Mouse (Mus musculus) limb, embryonic 11.5 days (tissue): ENCODE measurements around the gene Samd4. TPM values are rescaled to one million over a fixed set of nuclear protein-coding genes. Genes with fewer than 3 reads are reported as not detected.
A peak's percentile ranks its signal among the peaks of the same experiment; 100 is the strongest.

ENCODE experiments used
- ATAC-seq: fragments of 200-750 bp; cut with Nextera tagmentation; 2 replicates; pipeline ENCODE4 v1.8.0; 2017; ENCODE audit warnings: low read depth; ENCODE audit not compliant: insufficient number of reproducible peaks, low FRiP score, low TSS enrichment
- DNase-seq: peaks from one replicate; pipeline ENCODE4 v3.0.0-alpha.2; 2015; ENCODE audit warnings: low spot score
- H3K27ac ChIP-seq: fragments of 300-500 bp; sonication (generic); replicated peaks from 2 replicates; pipeline ENCODE4 v1.5.1; 2014; ENCODE audit warnings: low read depth, mild to moderate bottlenecking, low read length
- H3K27me3 ChIP-seq: fragments of 300-500 bp; sonication (generic); 2 replicates; pipeline ENCODE4 v1.6.1; 2014; ENCODE audit warnings: mild to moderate bottlenecking, low read length, mixed read lengths; ENCODE audit not compliant: control insufficient read depth, insufficient read depth
- H3K36me3 ChIP-seq: fragments of 300-500 bp; sonication (generic); 2 replicates; pipeline ENCODE4 v1.6.1; 2014; ENCODE audit warnings: mild to moderate bottlenecking, low read length, moderate library complexity, mixed read lengths; ENCODE audit not compliant: control insufficient read depth, insufficient read depth
- H3K4me1 ChIP-seq: fragments of 300-500 bp; sonication (generic); 2 replicates; pipeline ENCODE4 v1.6.1; 2014; ENCODE audit warnings: low read length, mixed read lengths; ENCODE audit not compliant: control insufficient read depth, insufficient read depth
- H3K4me2 ChIP-seq: fragments of 300-500 bp; sonication (generic); 2 replicates; pipeline ENCODE4 v1.6.1; 2014; ENCODE audit warnings: low read depth, mild to moderate bottlenecking, moderate library complexity; ENCODE audit not compliant: severe bottlenecking
- H3K4me3 ChIP-seq: fragments of 300-500 bp; sonication (generic); 2 replicates; pipeline ENCODE4 v1.5.1; 2014; ENCODE audit warnings: low read depth, low read length
- H3K9ac ChIP-seq: fragments of 300-500 bp; sonication (generic); 2 replicates; pipeline ENCODE4 v1.6.1; 2014; ENCODE audit warnings: mild to moderate bottlenecking, low read length
- H3K9me3 ChIP-seq: fragments of 300-500 bp; sonication (generic); 2 replicates; pipeline ENCODE4 v1.6.1; 2016; ENCODE audit warnings: low read length; ENCODE audit not compliant: control insufficient read depth
- WGBS: fragments of 180-500 bp; shearing (Covaris S2); extraction: QIAGEN DNeasy Blood & Tissue Kit; methylation state at CpG from one replicate; pipeline ENCODE4 v1.1.7; 2014; 5-methylcytosine and 5-hydroxymethylcytosine counted together
- polyA plus RNA-seq: library from polyadenylated mRNA; unstranded; fragments of >200 nt; fragmentation: Nextera tagmentation; extraction: Ambion mirVana; gene quantifications from 2 replicates; pipeline ENCODE4 v1.2.1, GENCODE M21; 2014

Samd4 gene
- polyA plus RNA-seq, 1 experiment from 2014 or later: 3.0 TPM

- DNase-seq (peak; percentile 44), ATAC-seq (no peak)
- no peak overlapping the region for H3K4me3 ChIP-seq
- H3K4me1 ChIP-seq: 0 out of 2 replicates have a peak, but pooled peaks cover 3% of the 10 kb centered on the region
- H3K9ac ChIP-seq: no peak overlapping the region
- no peaks in the 10 kb centered on the region for H3K27me3 ChIP-seq
- WGBS: 22% methylated on average over 3 of the region's 3 CpGs
- H3K4me2 ChIP-seq: no peak overlapping the region
- no peaks in the 10 kb centered on the region for H3K36me3 ChIP-seq
- H3K27ac ChIP-seq: no peak overlapping the region
- no peaks in the 10 kb centered on the region for H3K9me3 ChIP-seq
Observed at GRCm38 (mm10) chr14:47004161-47004560, 121.5 kb downstream of the Samd4 start.

DNA sequence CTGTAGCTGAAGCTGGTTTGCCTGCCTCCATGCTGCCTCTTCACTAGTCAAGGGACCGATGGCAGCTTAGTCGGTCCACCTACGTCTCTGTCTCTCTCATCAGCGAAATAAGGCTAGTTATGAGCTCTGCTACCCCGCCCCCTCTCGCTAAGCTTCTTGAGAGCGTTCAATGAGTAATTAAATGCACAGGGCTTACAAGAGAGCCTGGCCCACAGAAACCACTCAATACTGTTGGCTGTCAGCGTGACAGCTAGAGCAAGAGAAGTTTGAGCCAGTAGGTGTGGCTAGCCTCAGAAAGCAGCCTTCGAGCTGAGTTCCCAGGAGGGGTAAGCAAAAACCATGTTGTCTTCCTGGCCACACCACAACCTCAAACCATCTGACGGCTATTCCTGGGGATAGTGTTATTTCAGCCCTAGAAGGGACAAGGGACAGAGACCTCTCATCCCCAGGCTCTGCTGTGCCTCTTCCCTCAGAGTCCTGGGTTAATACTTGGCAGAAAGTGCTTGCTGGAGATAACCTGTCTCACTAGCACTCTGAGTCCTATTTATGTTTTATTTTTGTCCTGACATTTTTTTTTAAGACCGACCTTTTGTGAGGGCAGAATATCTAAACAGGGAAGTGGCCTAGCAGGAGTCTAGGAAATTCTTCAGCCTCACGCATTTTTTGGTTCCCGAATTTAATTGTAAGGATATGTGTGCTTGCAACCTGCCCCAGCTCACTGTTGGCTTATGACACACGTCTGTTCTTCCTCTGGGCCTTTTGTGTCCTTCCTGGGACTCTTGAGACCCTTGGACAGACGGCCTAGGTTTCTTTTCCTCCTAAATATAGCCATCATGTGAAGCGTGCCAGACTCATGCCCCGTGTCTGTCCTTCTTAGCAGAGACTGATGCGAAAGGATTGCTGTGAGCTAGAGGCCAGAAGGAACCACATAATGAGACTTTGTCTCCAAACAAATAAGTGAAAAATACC, 128.8 kb downstream of the Samd4 start:
- Histone ChIP-seq H3K4me3 (no peak overlapping the region), H3K36me3 (no peaks in the 10 kb centered on the region), H3K27ac (no peak overlapping the region), H3K27me3 (no peaks in the 10 kb centered on the region), H3K4me1 (0 out of 2 replicates have a peak, but pooled peaks cover 4% of the 10 kb centered on the region), H3K4me2 (no peak overlapping the region), H3K9ac (no peak overlapping the region), H3K9me3 (no peaks in the 10 kb centered on the region)
- WGBS: 75% methylated on average over 18 of the region's 18 CpGs
- DNase-seq (no peak), ATAC-seq (no peak)

DNA sequence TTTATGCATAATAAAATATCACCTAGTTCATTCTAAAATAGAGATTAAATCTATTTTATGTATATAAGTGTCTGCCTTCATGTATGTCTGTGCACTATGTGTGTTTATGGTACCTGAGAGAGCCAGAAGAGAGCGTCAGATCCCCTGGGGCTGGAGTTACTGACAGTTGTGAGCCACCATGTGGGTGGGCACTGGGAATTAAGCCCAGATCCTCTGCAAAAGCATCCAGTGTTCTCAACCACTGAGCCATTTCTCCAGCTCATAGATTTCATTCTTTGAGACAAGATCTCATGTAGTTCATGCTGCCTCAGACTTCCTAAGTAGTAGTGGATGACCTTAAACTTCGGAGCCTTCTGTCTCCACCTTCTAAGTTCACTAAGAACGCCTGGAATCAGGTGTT, 133.0 kb downstream of the Samd4 start:
- Histone ChIP-seq H3K9me3 (no peaks in the 10 kb centered on the region), H3K4me2 (no peak overlapping the region), H3K4me1 (0 out of 2 replicates have a peak, but pooled peaks cover 4% of the 10 kb centered on the region), H3K27me3 (no peaks in the 10 kb centered on the region), H3K9ac (no peak overlapping the region), H3K4me3 (no peak overlapping the region), H3K27ac (no peak overlapping the region), H3K36me3 (no peaks in the 10 kb centered on the region)
- 91% methylated on average over 3 of the region's 3 CpGs for WGBS
- no peak for DNase-seq
- no peak for ATAC-seq

DNA sequence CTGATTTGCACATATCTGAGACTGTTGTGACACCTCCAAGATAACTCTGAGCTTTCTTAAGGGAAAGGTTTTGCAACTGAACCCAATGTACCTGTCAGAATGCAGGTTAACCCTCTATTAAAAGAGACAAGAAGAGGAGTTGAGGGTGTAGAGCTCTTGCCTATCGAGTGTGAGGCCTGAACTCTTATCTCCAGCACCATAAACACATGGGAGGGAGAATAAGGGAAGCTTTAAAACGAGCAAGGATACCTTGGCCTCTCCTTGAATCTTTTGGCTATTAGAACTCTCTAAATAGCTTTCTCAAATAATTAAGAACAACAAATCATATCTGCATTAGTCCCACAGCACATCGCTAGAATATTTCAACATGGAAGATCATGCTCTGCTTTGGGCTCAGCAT, 135.0 kb downstream of the Samd4 start:
- no peaks in the 10 kb centered on the region for H3K27me3 ChIP-seq
- H3K9ac ChIP-seq: no peak overlapping the region
- no peaks in the 10 kb centered on the region for H3K36me3 ChIP-seq
- no peaks in the 10 kb centered on the region for H3K9me3 ChIP-seq
- H3K4me1 ChIP-seq: no peaks in the 10 kb centered on the region
- ATAC-seq: no peak
- H3K27ac ChIP-seq: no peak overlapping the region
- WGBS: 81% methylated on average over 3 of the region's 3 CpGs
- no peak overlapping the region for H3K4me2 ChIP-seq
- DNase-seq: no peak
- H3K4me3 ChIP-seq: no peak overlapping the region

GRCm38 (mm10) chr14:47020886-47021285, 138.2 kb downstream of the Samd4 start:
- Histone ChIP-seq H3K4me1 (no peaks in the 10 kb centered on the region), H3K27me3 (no peaks in the 10 kb centered on the region), H3K9me3 (no peaks in the 10 kb centered on the region), H3K9ac (no peak overlapping the region), H3K4me2 (no peak overlapping the region), H3K4me3 (no peak overlapping the region), H3K36me3 (no peaks in the 10 kb centered on the region), H3K27ac (no peak overlapping the region)
- ATAC-seq (no peak), DNase-seq (no peak)
- 59% methylated on average over 10 of the region's 10 CpGs for WGBS

DNA sequence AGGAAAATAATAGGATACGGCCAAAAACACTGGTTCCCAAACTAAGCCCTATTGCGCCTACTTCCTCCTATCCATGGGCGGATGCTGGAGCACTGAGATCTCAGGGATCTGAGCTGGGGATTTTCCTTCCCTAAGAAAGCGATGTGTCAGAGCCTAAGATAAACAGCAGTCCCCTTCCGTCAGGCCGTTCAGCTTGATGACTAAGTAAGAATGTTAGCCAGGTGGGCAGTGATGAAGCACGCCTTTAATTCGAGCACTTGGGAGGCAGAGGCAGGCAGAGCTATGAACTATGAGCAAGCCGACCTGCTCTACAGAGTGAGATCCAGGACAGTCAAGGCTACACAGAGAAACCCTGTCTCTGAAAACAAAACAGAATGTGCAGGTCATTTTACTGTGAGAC, 140.9 kb downstream of the Samd4 start:
- Histone ChIP-seq H3K27ac (no peak overlapping the region), H3K9ac (no peak overlapping the region), H3K9me3 (no peaks in the 10 kb centered on the region), H3K27me3 (no peaks in the 10 kb centered on the region), H3K4me3 (no peak overlapping the region), H3K4me2 (no peak overlapping the region), H3K36me3 (no peaks in the 10 kb centered on the region), H3K4me1 (no peaks in the 10 kb centered on the region)
- no peak for DNase-seq
- 91% methylated on average over 9 of the region's 9 CpGs for WGBS
- no peak for ATAC-seq

GRCm38 (mm10) chr14:47027431-47028118, 144.9 kb downstream of the Samd4 start:
- Histone ChIP-seq H3K36me3 (no peaks in the 10 kb centered on the region), H3K9ac (no peak overlapping the region), H3K4me3 (no peak overlapping the region), H3K4me2 (no peak overlapping the region), H3K4me1 (no peaks in the 10 kb centered on the region), H3K9me3 (no peaks in the 10 kb centered on the region), H3K27me3 (no peaks in the 10 kb centered on the region), H3K27ac (no peak overlapping the region)
- ATAC-seq (no peak), DNase-seq (no peak)
- 72% methylated on average over 6 of the region's 6 CpGs for WGBS

GRCm38 (mm10) chr14:47031542-47031941, 148.9 kb downstream of the Samd4 start:
- Histone ChIP-seq H3K27me3 (no peaks in the 10 kb centered on the region), H3K4me1 (no peaks in the 10 kb centered on the region), H3K9me3 (no peaks in the 10 kb centered on the region), H3K4me2 (no peak overlapping the region), H3K27ac (no peak overlapping the region), H3K9ac (no peak overlapping the region), H3K36me3 (no peaks in the 10 kb centered on the region), H3K4me3 (no peak overlapping the region)
- ATAC-seq: no peak
- no peak for DNase-seq
- WGBS: 78% methylated on average over 2 of the region's 2 CpGs
